Mouse (Mus musculus) neutrophil, adult 5-6 weeks (primary cell): ENCODE results near the gene Gm20388. TPM values are rescaled to one million over a fixed set of nuclear protein-coding genes. Genes with fewer than 3 reads are reported as not detected.

Source experiments
- ATAC-seq: fragments of 151-379, 151-347 bp; 2 replicates; pipeline ENCODE4 v1.8.0; 2017; ENCODE audit warnings: mild to moderate bottlenecking, moderate TSS enrichment; ENCODE audit not compliant: insufficient number of reproducible peaks, poor library complexity, low FRiP score, severe bottlenecking; ENCODE audit errors: extremely low read depth
- total RNA-seq: library from RNA; stranded (forward); fragments of 200-1000 nt; gene quantifications from 2 replicates; pipeline ENCODE4 v1.2.3, GENCODE M21; 2017

Gene Gm20388
- total RNA-seq, 1 experiment from 2014 or later: 10.8 TPM

DNA sequence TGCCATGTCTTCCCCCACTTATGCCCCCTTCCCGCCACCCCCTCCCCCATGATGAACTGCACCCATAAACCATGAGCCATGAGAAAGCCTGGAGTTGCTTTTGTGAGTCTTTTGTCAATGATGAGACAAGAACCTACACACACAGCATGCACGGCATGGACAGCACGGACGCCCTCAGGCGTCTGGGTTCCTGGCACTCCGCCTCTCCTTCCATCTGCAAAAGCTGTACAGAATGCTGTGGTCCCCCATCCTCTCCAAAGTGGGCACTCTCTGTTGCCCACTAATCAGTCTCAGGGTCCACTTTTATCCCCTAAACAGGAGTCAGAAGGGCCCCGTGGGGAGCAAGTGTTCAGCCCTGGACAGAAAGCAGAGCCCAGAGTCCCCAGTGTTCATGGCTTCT is 4484.3 kb downstream of the Gm20388 start:
- no peak for ATAC-seq

Other genes starting within 250 kb of the Gm20388 start
- not detected in 2 replicates for gene Wfdc1, start 244.5 kb upstream of the Gm20388 start, total RNA-seq
- not detected in 2 replicates for gene Atp2c2, start 210.8 kb upstream of the Gm20388 start, total RNA-seq
- gene Tldc1, start 132.4 kb upstream of the Gm20388 start, total RNA-seq: 4.1 and 4.2 TPM in 2 replicates
- gene Cotl1, start 70.3 kb upstream of the Gm20388 start, total RNA-seq: 348 and 428 TPM in 2 replicates
- 10.0 and 14.7 TPM in 2 replicates for gene Klhl36, start 48.6 kb upstream of the Gm20388 start, total RNA-seq
- 35.3 and 44.2 TPM in 2 replicates for gene Usp10, start 481 bp upstream of the Gm20388 start, total RNA-seq
- 10.6 and 11.5 TPM in 2 replicates for gene Crispld2, start 81.6 kb downstream of the Gm20388 start, total RNA-seq
- 27.6 and 45.2 TPM in 2 replicates for gene Zdhhc7, start 190.6 kb downstream of the Gm20388 start, total RNA-seq
- 97.9 and 122 TPM in 2 replicates for gene 6430548M08Rik, start 203.3 kb downstream of the Gm20388 start, total RNA-seq